Mouse (Mus musculus): Measurements from ENCODE around the gene Ubqln5.

Ubqln5 gene

DNA sequence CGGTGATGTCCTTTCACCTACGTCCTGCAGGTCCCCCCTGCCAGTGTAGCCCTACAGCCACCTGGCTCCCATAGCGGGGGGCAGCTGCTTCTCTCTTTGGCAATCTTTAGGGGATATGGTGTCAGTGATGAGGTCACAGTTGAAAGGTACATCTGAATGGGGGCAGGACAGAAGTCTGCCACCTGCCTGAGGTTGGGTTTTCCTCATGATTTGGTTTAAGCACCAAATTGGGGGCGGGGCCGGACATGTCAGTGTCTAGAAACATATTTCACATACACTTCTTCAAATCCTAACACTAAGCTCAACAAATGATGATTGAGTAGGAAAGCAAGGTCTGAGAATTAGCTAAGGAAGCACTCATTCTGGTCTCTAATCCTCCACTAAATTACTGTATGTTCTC, at the start of gene Ubqln5:
Ubqln5 (minus strand) TSS at position 101 of the 400 bp plus-strand sequence.
- DNase-seq (ENCODE audit: low read depth, low spot score): no peak

DNA sequence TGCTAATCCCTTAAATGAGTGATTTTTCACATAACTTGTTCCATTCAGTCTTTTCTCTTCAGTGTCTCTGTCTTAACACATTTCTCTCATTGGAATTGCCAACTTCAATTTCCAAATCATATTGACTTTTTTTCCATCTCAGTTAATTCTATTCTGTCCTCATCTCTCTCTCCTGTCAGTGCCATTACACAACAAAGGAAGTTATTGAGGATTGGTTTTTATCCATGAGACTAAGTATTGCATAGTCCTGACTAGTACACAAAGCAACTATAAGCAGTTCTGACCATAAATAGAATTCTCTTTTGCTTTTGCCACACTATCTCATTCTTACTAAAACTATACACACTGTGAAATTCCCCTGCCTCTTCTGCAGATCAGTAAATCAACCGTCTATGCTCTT, 49.4 kb upstream of the Ubqln5 start:
- no peak for DNase-seq (ENCODE audit: low read depth, low spot score)

DNA sequence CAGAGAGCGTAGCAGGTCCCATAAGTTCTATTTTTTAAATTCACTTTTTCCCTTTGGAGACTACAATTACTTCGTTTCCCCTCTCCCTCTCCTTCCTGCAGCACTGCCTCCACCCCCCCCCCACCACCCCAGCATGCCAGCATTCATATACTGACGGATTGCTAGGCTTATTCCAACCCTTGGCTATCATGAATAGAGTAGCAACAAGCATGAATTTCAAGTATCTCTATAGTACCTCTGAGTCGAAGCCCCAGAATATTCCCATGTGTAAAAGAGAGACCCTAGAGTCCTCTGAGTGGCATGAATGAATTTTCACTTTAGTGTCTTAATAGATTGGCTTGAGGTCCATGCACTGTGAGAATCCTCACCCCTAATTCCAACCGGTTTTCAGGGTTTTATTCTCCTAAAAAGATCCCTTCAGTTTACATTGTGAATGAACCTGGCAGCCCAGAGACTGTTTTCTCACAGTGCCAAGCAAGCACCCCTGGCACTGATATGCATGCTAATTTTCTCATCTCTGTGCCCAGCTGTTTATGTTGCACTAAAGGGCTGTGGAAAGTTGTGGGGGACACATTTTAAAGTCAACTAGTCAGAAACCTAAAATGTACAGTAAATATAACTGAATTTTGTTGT, 48.9 kb upstream of the Ubqln5 start:
- no peak for DNase-seq (ENCODE audit: low read depth, low spot score)

DNA sequence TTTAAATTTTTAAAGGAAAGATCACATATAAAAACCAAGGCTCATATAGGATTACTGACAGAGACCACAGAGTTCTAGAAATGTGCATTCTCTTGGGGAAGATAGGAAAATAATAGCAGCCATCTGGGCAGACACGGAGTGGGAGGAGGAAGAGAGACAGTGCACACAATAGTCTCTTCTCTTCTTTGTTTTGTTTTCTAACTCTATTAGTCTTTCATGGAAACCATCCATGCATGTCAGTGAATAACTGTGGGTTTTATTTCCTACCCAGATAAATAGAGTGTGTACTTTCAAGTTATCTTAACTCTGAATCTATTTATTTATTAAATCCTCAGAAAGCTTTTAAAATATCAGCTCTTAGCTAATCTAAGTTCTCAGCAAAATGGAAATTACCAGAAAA, 45.5 kb upstream of the Ubqln5 start:
- no peak for DNase-seq (ENCODE audit: low read depth, low spot score)

DNA sequence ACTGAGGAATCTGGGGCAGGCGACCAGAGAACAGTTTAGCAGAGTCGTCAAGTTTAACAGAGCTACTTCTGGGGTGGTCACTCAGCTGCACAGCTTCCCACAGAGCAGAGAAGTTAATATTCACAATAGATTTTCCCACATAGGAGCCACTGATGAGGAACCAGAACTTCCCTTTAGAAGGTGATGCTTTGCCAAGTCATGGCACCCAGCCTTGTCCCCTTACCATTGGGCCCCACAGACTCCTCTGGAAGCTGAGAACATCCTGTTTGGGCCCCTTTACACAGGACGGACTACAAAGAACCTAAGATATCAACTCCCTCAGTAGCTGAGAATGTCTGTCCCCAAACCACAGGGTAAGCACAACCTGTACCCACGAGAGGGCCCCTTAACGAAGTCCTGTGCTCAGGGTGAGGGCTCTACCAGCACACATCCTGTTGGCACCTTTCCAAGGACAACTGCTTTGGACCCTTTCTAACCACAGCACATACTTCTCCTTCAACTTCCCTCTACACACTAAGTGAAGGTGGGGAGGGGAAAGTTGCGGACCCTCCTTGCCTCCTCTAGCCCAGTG, 40.1 kb upstream of the Ubqln5 start:
- no peak for DNase-seq (ENCODE audit: low read depth, low spot score)

DNA sequence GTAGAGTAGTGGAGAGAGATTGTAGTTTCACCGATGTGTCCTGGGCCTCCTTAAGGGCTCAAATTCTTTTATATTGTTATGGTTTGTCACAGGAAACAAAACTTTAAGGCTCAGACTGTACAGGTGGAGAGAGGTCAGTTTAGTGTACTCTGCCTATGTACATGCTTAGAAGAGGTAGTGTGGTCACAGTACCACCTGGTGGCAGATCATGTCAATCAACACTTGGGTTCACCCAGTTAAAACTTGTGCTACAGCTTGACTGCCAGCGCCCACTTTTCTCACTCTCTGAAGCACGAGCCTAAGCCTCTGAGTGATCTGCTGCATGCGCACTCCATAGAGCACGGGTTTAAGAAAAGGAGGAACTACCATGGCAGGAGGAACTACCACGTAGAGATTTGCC, 37.5 kb upstream of the Ubqln5 start:
- peak; percentile 19 for DNase-seq (ENCODE audit: low read depth, low spot score)

DNA sequence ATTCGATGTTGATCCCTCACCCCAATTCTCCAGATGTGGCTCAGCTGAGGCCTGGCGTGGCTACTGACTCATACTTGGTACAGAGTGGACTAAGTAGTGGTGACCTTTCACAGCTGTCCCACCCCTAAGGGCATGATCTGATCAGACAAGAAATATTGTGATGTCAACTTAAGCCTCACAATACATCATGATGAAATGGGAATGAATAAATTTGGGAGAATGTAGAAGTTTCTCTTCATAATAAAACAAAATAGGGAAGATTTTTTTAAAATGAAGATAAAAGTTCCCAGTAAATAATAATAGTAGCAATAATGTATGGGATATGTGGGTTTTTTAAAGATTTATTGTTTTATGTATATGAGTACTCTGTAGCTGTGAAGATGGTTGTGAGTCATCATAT, 20.8 kb upstream of the Ubqln5 start, which contains the start of gene Ubqlnl:
Ubqlnl (minus strand) TSS at position 101 of the 400 bp plus-strand sequence.
- no peak for DNase-seq (ENCODE audit: low read depth, low spot score)

DNA sequence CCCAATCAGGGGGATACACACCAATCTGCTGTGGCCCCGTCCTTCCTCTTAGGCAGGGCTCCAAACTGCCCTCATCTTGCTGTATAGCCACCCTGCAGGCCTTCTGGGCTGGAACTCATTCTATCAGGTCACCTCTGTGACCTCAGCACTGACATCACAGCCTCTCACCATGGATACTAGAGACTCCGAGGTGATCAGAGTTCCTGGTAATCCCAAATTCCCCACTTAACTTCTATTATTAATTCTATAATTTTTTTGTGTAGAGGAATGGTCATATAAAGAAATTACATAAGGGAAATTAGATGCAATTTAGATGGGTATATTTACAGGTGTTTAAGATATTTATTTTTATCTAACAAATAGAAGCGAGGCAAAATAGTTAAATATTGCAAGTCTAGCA, 13.6 kb upstream of the Ubqln5 start, which contains the start of gene Ubqln3:
Ubqln3 (minus strand) TSS at position 101 of the 400 bp plus-strand sequence.
- DNase-seq (ENCODE audit: low read depth, low spot score): no peak

DNA sequence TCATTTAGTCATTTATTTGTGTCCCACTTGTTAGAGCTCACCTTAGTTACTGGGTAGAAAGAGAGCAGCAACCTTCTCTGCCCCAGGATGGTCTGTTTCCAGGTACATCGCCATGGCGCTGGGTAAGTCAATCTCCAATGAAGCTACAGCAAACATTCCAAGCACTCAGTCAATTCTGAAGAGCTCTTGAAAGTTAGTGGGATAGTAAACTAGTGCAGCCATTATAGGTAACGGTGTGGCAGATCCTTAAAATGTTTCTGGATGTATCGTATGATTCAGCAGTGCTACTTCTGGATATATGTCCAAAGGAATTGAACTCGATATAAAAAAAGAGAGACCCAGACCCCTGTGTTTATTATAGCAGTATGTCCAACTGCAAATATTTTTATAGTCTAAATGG, 7.7 kb upstream of the Ubqln5 start, which contains the start of gene Olfr643:
Olfr643 (minus strand) TSS at position 101 of the 400 bp plus-strand sequence.
- DNase-seq (ENCODE audit: low read depth, low spot score): no peak

DNA sequence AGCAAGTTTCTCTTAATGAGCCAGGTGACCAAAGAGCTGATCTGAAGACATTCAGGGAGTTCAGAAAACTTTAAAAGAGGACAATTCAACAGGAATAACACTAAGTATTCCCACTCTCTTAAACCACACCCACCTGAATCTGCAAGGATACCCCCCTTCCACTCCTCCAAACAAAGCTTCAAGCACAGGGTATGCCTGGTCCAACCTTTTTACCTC, 25.0 kb downstream of the Ubqln5 start, which contains the start of gene Olfr646:
Olfr646 (plus strand) TSS at position 117 of the 216 bp plus-strand sequence.
- no peak for DNase-seq (ENCODE audit: low read depth, low spot score)

DNA sequence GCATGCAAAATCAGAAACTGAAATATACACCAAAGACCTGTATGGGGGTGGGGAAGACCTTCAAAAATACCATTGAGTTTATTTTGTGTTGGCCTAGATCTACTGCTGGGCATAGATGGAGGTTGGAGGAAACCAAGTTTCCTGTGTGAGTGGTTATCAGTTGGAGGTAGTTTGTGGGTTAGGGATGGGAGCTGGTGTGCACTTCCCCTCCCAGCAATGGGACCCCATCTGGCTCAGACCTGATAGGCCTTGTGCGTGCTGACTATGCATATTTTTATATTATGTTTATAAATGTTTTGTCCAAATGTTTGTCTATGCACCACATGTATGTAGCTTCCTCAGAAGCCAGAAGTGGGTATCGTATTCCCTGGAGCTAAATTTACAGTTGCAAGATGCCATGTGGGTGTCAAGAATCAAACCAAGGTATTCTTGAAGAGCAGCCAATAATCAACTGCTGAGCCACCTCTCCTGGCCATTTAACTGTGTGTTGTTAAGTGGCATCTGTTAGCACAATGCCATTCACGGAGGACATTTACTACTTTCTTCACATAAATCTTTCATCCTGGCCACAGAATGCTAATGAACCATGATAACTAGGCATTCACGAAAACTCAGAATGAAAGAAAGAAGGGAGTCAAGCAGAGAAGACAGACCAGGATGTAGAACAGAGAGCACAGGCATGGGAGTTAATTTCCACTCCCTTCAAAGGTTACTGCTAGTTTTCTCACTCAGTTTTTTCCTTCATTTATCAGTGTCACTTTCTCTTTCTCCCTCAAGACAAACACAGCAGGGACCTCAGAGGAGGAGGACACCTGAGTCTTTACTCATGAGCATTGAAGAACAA, 25.5 kb downstream of the Ubqln5 start:
- no peak for DNase-seq (ENCODE audit: low read depth, low spot score)

DNA sequence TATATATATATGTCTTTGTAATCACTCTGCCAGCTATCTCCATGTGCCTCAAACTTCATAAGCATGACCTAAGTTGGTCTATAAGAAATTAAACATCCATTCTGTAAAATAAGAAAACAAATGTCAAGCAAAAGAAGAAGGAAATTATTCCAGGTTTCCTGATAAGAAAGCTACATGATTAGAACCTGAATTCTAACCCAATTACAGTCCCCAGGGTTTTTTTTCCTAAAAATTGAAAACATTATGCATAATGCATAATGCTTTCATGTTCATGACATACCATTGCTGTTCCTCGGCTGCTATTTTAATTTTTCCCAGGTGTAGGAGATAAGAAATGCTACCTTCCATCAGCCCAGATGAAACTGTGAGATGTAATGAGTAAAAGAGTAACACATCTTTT, 44.3 kb downstream of the Ubqln5 start, which contains the start of gene Olfr645:
Olfr645 (minus strand) TSS at position 101 of the 400 bp plus-strand sequence.
- DNase-seq (ENCODE audit: low read depth, low spot score): no peak
